Mouse (Mus musculus) myocyte (in vitro differentiated cells): Measurements from ENCODE around the gene Bmp6. TPM values are rescaled to one million over a fixed set of nuclear protein-coding genes. Genes with fewer than 3 reads are reported as not detected.
A peak's percentile ranks its signal among the peaks of the same experiment; 100 is the strongest.

Experiments
- H3K27me3 ChIP-seq: one replicate; pipeline ENCODE4 v1.6.1; 2011; ENCODE audit not compliant: control insufficient read depth, insufficient read depth, insufficient read length
- H3K36me3 ChIP-seq: one replicate; pipeline ENCODE4 v1.6.1; 2011; ENCODE audit not compliant: control insufficient read depth, insufficient read depth
- H3K4me2 ChIP-seq: one replicate; pipeline ENCODE4 v1.6.1; 2011; ENCODE audit warnings: low read depth, control low read depth
- H3K4me3 ChIP-seq: one replicate; pipeline ENCODE4 v1.5.1; 2011; ENCODE audit warnings: mild to moderate bottlenecking, control low read depth, moderate library complexity
- H3K79me2 ChIP-seq: one replicate; pipeline ENCODE4 v1.6.1; 2011; ENCODE audit not compliant: control insufficient read depth, insufficient read depth
- H3ac ChIP-seq: one replicate; pipeline ENCODE4 v1.6.1; 2011; ENCODE audit not compliant: control insufficient read depth, insufficient read length
- CEBPB ChIP-seq: IDR thresholded peaks from 2 replicates; pipeline ENCODE4 v1.6.1; 2011; ENCODE audit warnings: mild to moderate bottlenecking, moderate library complexity; ENCODE audit not compliant: poor library complexity, insufficient read depth, severe bottlenecking
- E2F4 ChIP-seq: IDR thresholded peaks from one replicate; pipeline ENCODE4 v1.6.1; 2011; ENCODE audit warnings: mild to moderate bottlenecking, control low read depth, moderate library complexity; ENCODE audit not compliant: insufficient read depth
- MAX ChIP-seq: IDR thresholded peaks from one replicate; pipeline ENCODE4 v1.6.1; 2011; ENCODE audit warnings: low read depth, mild to moderate bottlenecking, control low read depth
- MYOD1 ChIP-seq, 3 experiments: IDR thresholded peaks; one replicate each; pipeline ENCODE4 v1.6.1; 2011; ENCODE audit warnings: control low read depth in 2 of 3, low read depth in 2 of 3, mild to moderate bottlenecking in 2 of 3, moderate library complexity in 1 of 3; ENCODE audit not compliant: insufficient read length in 2 of 3, control insufficient read depth in 1 of 3
- MYOG ChIP-seq, 3 experiments: IDR thresholded peaks; one replicate each; pipeline ENCODE4 v1.6.1; 2011; ENCODE audit warnings: control low read depth in 2 of 3, low read depth in 2 of 3, mild to moderate bottlenecking in 2 of 3; ENCODE audit not compliant: insufficient read length in 2 of 3, control insufficient read depth in 1 of 3, insufficient read depth in 1 of 3
- POLR2A ChIP-seq: IDR thresholded peaks from one replicate; pipeline ENCODE4 v1.6.1; 2011; ENCODE audit warnings: low read depth, mild to moderate bottlenecking, control low read depth, moderate library complexity; ENCODE audit not compliant: insufficient read length
- POLR2AphosphoS2 ChIP-seq: IDR thresholded peaks from one replicate; pipeline ENCODE4 v1.6.1; 2011; ENCODE audit warnings: low read depth, control low read depth; ENCODE audit not compliant: insufficient read length
- REST ChIP-seq: IDR thresholded peaks from one replicate; pipeline ENCODE4 v1.6.1; 2011; ENCODE audit warnings: mild to moderate bottlenecking, control low read depth, moderate library complexity; ENCODE audit not compliant: insufficient read depth, insufficient read length
- SRF ChIP-seq: IDR thresholded peaks from one replicate; pipeline ENCODE4 v1.6.1; 2011; ENCODE audit warnings: low read depth; ENCODE audit not compliant: control insufficient read depth, insufficient read length
- TCF12 ChIP-seq: IDR thresholded peaks from one replicate; pipeline ENCODE4 v1.6.1; 2011; ENCODE audit warnings: mild to moderate bottlenecking, control low read depth; ENCODE audit not compliant: poor library complexity, insufficient read depth, severe bottlenecking
- TCF3 ChIP-seq: IDR thresholded peaks from one replicate; pipeline ENCODE4 v1.6.1; 2011; ENCODE audit warnings: low read depth, control low read depth; ENCODE audit not compliant: insufficient read length
- USF1 ChIP-seq: IDR thresholded peaks from one replicate; pipeline ENCODE4 v1.6.1; 2011; ENCODE audit warnings: low read depth, mild to moderate bottlenecking, control low read depth, moderate library complexity
- polyA plus RNA-seq: library from polyadenylated mRNA; unstranded; fragments of >200 nt; fragmentation: generic; extraction: Trizol; gene quantifications from one replicate; pipeline ENCODE4 v1.2.1, GENCODE M21; 2012; ENCODE audit warnings: missing spikeins

The Bmp6 gene
- polyA plus RNA-seq, 1 experiment: 0.06 TPM

- peak overlapping the region; percentile 99 for H3K4me2 ChIP-seq
- TF ChIP-seq CEBPB (no peak), MYOG (IDR thresholded peaks at IDR 0.05; ENCODE audit: control insufficient read depth in 1 of 3, insufficient read depth in 1 of 3, insufficient read length in 2 of 3, low read depth in 2 of 3) (no peak), MYOD1 (IDR thresholded peaks at IDR 0.05; ENCODE audit: control insufficient read depth in 1 of 3, insufficient read length in 2 of 3, low read depth in 2 of 3) (no peak), USF1 (peak; percentile 53), TCF12 (no peak), POLR2AphosphoS2 (peak; percentile 77), SRF (peak; percentile 4), E2F4 (no peak), POLR2A (peak; percentile 82), MAX (no peak), TCF3 (no peak)
- peaks cover 32% of the 10 kb centered on the region for H3K79me2 ChIP-seq
- H3ac ChIP-seq: peak overlapping the region; percentile 80
- peak overlapping the region; percentile 62 for H3K4me3 ChIP-seq
- H3K36me3 ChIP-seq: no peaks in the 10 kb centered on the region
- no peaks in the 10 kb centered on the region for H3K27me3 ChIP-seq
These were observed 183.1 kb downstream of the Bmp6 start for GRCm38 (mm10) chr13:38527797-38528650.

GRCm38 (mm10) chr13:38528687-38529294 lies 183.9 kb downstream of the Bmp6 start, which contains the start of gene Txndc5:
Gene Txndc5 (minus strand): TSS chr13:38528824.
- Histone ChIP-seq H3K4me2 (peak within 1 kb of the TSS; percentile 99), H3K27me3 (no peaks in the 10 kb centered on the region), H3ac (peak within 1 kb of the TSS; percentile 80), H3K4me3 (peak within 1 kb of the TSS; percentile 62), H3K79me2 (peaks cover 31% of the 10 kb centered on the region), H3K36me3 (no peaks in the 10 kb centered on the region)
- TF ChIP-seq SRF (no peak), MAX (no peak), TCF3 (no peak), MYOG (IDR thresholded peaks at IDR 0.05; ENCODE audit: control insufficient read depth in 1 of 3, insufficient read depth in 1 of 3, insufficient read length in 2 of 3, low read depth in 2 of 3) (peak in 1 of 3 experiments; percentile 73), CEBPB (0 out of 2 replicates have a peak, but pooled peaks have one; percentile 14), E2F4 (no peak), MYOD1 (IDR thresholded peaks at IDR 0.05; ENCODE audit: control insufficient read depth in 1 of 3, insufficient read length in 2 of 3, low read depth in 2 of 3) (peak in 2 of 3 experiments; percentile 63 to 78)

- H3K4me2 ChIP-seq: no peak overlapping the region
- no peaks in the 10 kb centered on the region for H3K27me3 ChIP-seq
- peaks cover 24% of the 10 kb centered on the region for H3K79me2 ChIP-seq
- no peak overlapping the region for H3ac ChIP-seq
- TF ChIP-seq POLR2AphosphoS2 (no peak), MYOG (IDR thresholded peaks at IDR 0.05; ENCODE audit: control insufficient read depth in 1 of 3, insufficient read depth in 1 of 3, insufficient read length in 2 of 3, low read depth in 2 of 3) (no peak), MAX (no peak), TCF3 (no peak), POLR2A (no peak), REST (no peak), SRF (no peak), E2F4 (no peak), USF1 (no peak), TCF12 (no peak), CEBPB (no peak), MYOD1 (IDR thresholded peaks at IDR 0.05; ENCODE audit: control insufficient read depth in 1 of 3, insufficient read length in 2 of 3, low read depth in 2 of 3) (no peak)
- H3K36me3 ChIP-seq: no peaks in the 10 kb centered on the region
- no peak overlapping the region for H3K4me3 ChIP-seq
These were observed 184.7 kb downstream of the Bmp6 start for GRCm38 (mm10) chr13:38529576-38529975.

GRCm38 (mm10) chr13:38531498-38531897 lies 186.6 kb downstream of the Bmp6 start:
- H3K27me3 ChIP-seq: no peaks in the 10 kb centered on the region
- TF ChIP-seq TCF3: no peak
- no peak for TF ChIP-seq POLR2A
- TF ChIP-seq SRF: no peak
- TF ChIP-seq REST: no peak
- no peak for TF ChIP-seq MAX
- no peak for TF ChIP-seq USF1
- TF ChIP-seq CEBPB: no peak
- TF ChIP-seq POLR2AphosphoS2: no peak
- no peak for TF ChIP-seq MYOD1 (IDR thresholded peaks at IDR 0.05; ENCODE audit: control insufficient read depth in 1 of 3, insufficient read length in 2 of 3, low read depth in 2 of 3)
- TF ChIP-seq E2F4: no peak
- no peak for TF ChIP-seq MYOG (IDR thresholded peaks at IDR 0.05; ENCODE audit: control insufficient read depth in 1 of 3, insufficient read depth in 1 of 3, insufficient read length in 2 of 3, low read depth in 2 of 3)
- TF ChIP-seq TCF12: no peak

More at GRCm38 (mm10) chr13:38531498-38531897, 186.6 kb downstream of the Bmp6 start:
- Histone ChIP-seq H3ac (no peak overlapping the region), H3K4me2 (no peak overlapping the region), H3K79me2 (peaks cover 10% of the 10 kb centered on the region), H3K36me3 (no peaks in the 10 kb centered on the region), H3K4me3 (no peak overlapping the region)
